ENCODE assay signal across 12 mouse cellular contexts in the genomic region with DNA sequence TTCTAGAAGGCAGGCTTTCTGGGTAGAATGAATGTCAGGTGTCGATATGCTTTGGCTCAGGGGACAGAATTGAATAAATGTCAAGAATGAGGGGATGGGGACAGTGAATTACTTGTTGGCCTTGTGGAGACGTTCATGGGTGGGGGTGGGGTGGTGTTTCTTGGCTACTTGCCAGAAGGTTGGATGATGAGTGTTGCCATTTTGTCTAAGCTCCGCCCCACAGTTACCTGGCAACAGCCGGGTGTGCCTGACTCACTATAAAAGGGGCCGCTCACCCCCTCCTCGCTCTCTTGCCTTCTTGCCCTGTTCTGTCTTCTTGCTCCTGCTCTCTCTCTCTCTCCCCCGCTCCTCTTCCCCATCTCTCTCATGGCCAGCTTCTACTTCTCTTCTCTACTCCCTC. TPM values are rescaled to one million over a fixed set of nuclear protein-coding genes. Genes with fewer than 3 reads are reported as not detected.
A peak's percentile ranks its signal among the peaks of the same experiment; 100 is the strongest.
DNase-seq lines count a peak whose midpoint lies in the region; ATAC-seq and TF ChIP-seq lines count a peak whose summit lies in the region.
"Had no signal": no experiment of that assay in that cellular context is flagged by ENCODE, and none has a peak within 500 bp of the region (broad histone marks: within the 10 kb centered on the region; RNA-seq: fewer than 3 reads in every experiment).

No protein-coding gene starts in this region.

- 0 out of 2 replicates have a peak overlapping the region, but pooled peaks have one; percentile 47 for H3K27ac ChIP-seq in ES-Bruce4 (ENCODE audit: insufficient read depth, low read length)
- H3K27ac ChIP-seq in hindbrain, embryonic 11.5 days (ENCODE audit: low read depth, low read length) = no peak overlapping the region
- H3K27ac ChIP-seq in midbrain, embryonic 14.5 days (replicated peaks; ENCODE audit: low read depth, low read length) = no peak overlapping the region
- H3K27ac ChIP-seq: limb, embryonic 15.5 days; macrophage had no signal

- no peak overlapping the region for H3K4me3 ChIP-seq in ES-Bruce4 (ENCODE audit: low read depth, low read length)
- H3K4me3 ChIP-seq in hindbrain, embryonic 11.5 days (ENCODE audit: low read depth, low read length) = no peak overlapping the region
- H3K4me3 ChIP-seq in midbrain, embryonic 14.5 days (replicated peaks; ENCODE audit: low read depth, low read length) = no peak overlapping the region
- H3K4me3 ChIP-seq: limb, embryonic 15.5 days had no signal

- no peaks in the 10 kb centered on the region for H3K9me3 ChIP-seq in ES-Bruce4 (replicated peaks; ENCODE audit: control insufficient read depth, insufficient read depth, low read length, poor library complexity, severe bottlenecking)
- no peaks in the 10 kb centered on the region for H3K9me3 ChIP-seq in hindbrain, embryonic 11.5 days (ENCODE audit: control insufficient read depth, low read length)
- no peaks in the 10 kb centered on the region for H3K9me3 ChIP-seq in midbrain, embryonic 14.5 days (ENCODE audit: control insufficient read depth, low read length)
- H3K9me3 ChIP-seq: limb, embryonic 15.5 days had no signal

- peak; percentile 30 to 37 for DNase-seq in cerebellum, postnatal 10 days
- DNase-seq in cerebellum, adult 11 months = no peak
- peak; percentile 61 for DNase-seq in hindbrain, embryonic 11.5 days (ENCODE audit: low spot score)
- peak; percentile 57 for DNase-seq in midbrain, embryonic 14.5 days
- DNase-seq in frontal cortex, postnatal 10 days (ENCODE audit: low spot score in 2 of 2) = no peak
- DNase-seq in heart, postnatal 4 days = no peak
- DNase-seq in frontal cortex, postnatal 25 days (ENCODE audit: low spot score in 2 of 2) = no peak
- DNase-seq: cerebellum, adult 9-11 months; thymus, postnatal 14 days had no signal

- no peak for TF ChIP-seq CTCF in ES-Bruce4 (IDR thresholded peaks at IDR 0.05; ENCODE audit: low read depth, low read length)

- no peaks in the 10 kb centered on the region for H3K36me3 ChIP-seq in ES-Bruce4 (ENCODE audit: control insufficient read depth, insufficient read depth, low read length, poor library complexity, severe bottlenecking)
- H3K36me3 ChIP-seq in hindbrain, embryonic 11.5 days (ENCODE audit: control insufficient read depth, insufficient read depth, low read length) = no peaks in the 10 kb centered on the region
- no peaks in the 10 kb centered on the region for H3K36me3 ChIP-seq in midbrain, embryonic 14.5 days (ENCODE audit: control insufficient read depth, insufficient read depth, low read length)
- H3K36me3 ChIP-seq: limb, embryonic 15.5 days had no signal

- no peak overlapping the region for H3K4me2 ChIP-seq in hindbrain, embryonic 11.5 days (replicated peaks; ENCODE audit: low read depth, low read length)
- no peak overlapping the region for H3K4me2 ChIP-seq in midbrain, embryonic 14.5 days (ENCODE audit: low read length)
- H3K4me2 ChIP-seq: limb, embryonic 15.5 days had no signal

- 60% methylated on average over 7 of the region's 7 CpGs for WGBS in hindbrain, embryonic 11.5 days
- WGBS in midbrain, embryonic 14.5 days = 51% methylated on average over 7 of the region's 7 CpGs

- no peaks in the 10 kb centered on the region for H3K27me3 ChIP-seq in ES-Bruce4 (ENCODE audit: control insufficient read depth, insufficient read depth, low read length, poor library complexity, severe bottlenecking)
- H3K27me3 ChIP-seq in hindbrain, embryonic 11.5 days (ENCODE audit: control insufficient read depth, insufficient read depth, low read length) = no peaks in the 10 kb centered on the region
- H3K27me3 ChIP-seq in midbrain, embryonic 14.5 days (ENCODE audit: control insufficient read depth, insufficient read depth, low read length) = no peaks in the 10 kb centered on the region
- H3K27me3 ChIP-seq: limb, embryonic 15.5 days had no signal

- TF ChIP-seq EP300 in ES-Bruce4 (IDR thresholded peaks at IDR 0.05; ENCODE audit: insufficient read depth, low read depth, low read length) = no peak

- peak; percentile 78 for ATAC-seq in hindbrain, embryonic 11.5 days (ENCODE audit: low FRiP score)
- ATAC-seq in midbrain, embryonic 14.5 days (ENCODE audit: low FRiP score, low TSS enrichment) = peak; percentile 17; the same call in 1 of the 2 replicates

- H3K4me1 ChIP-seq in ES-Bruce4 (ENCODE audit: control insufficient read depth, insufficient read depth, low read length) = peaks cover 3% of the 10 kb centered on the region
- H3K4me1 ChIP-seq in hindbrain, embryonic 11.5 days (replicated peaks; ENCODE audit: control insufficient read depth, insufficient read depth, low read length) = no peaks in the 10 kb centered on the region; the same call in 1 of the 2 replicates
- H3K4me1 ChIP-seq in midbrain, embryonic 14.5 days (ENCODE audit: control insufficient read depth, insufficient read depth, low read length) = peaks cover 7% of the 10 kb centered on the region; the same call in 1 of the 2 replicates

- TF ChIP-seq POLR2A in ES-Bruce4 (IDR thresholded peaks at IDR 0.05; ENCODE audit: insufficient read depth, low read length) = no peak

- H3K9ac ChIP-seq in ES-Bruce4 (ENCODE audit: low read depth, poor library complexity, severe bottlenecking) = no peak overlapping the region
- H3K9ac ChIP-seq in hindbrain, embryonic 11.5 days (ENCODE audit: low read depth, low read length) = no peak overlapping the region
- H3K9ac ChIP-seq in midbrain, embryonic 14.5 days (replicated peaks; ENCODE audit: low read length) = no peak overlapping the region
- H3K9ac ChIP-seq: limb, embryonic 15.5 days had no signal

RNA-seq across cellular contexts. Expression of gene Rps27rt, which starts 56.7 kb away (rescaled TPM):
- 3,274 and 3,343 TPM in 2 replicates for polyA plus RNA-seq in ES-Bruce4 (2011; ENCODE audit: insufficient read depth, insufficient read length, low read depth, missing spikeins)
- polyA plus RNA-seq in hindbrain, embryonic 11.5 days (2014; fragmentation: Nextera tagmentation; extraction: Ambion mirVana) = 295 and 351 TPM in 2 replicates
- 295 and 338 TPM in 2 replicates for polyA plus RNA-seq in midbrain, embryonic 14.5 days (2014; fragmentation: Nextera tagmentation; extraction: Ambion mirVana)
- total RNA-seq in heart, postnatal 4 days (2021) = 10 to 100 TPM; 41.7 to 42.7 TPM

Comparison
In these comparisons a context has a peak if more than half of its experiments do, and no peak if none do; other contexts are left out.
1. DNase-seq: peak in cerebellum, postnatal 10 days (2 of 2), hindbrain, embryonic 11.5 days (single experiment) and midbrain, embryonic 14.5 days (single experiment); none in cerebellum, adult 11 months (single experiment), frontal cortex, postnatal 10 days (0 of 2), heart, postnatal 4 days (single experiment) and frontal cortex, postnatal 25 days (0 of 2).